ENCODE assay signal across 13 mouse cellular contexts in genomic region chr12:45070186-45070585, GRCm38 (mm10). TPM values are rescaled to one million over a fixed set of nuclear protein-coding genes. Genes with fewer than 3 reads are reported as not detected.
DNase-seq lines count a peak whose midpoint lies in the region; ATAC-seq and TF ChIP-seq lines count a peak whose summit lies in the region.
"Had no signal": no experiment of that assay in that cellular context is flagged by ENCODE, and none has a peak within 500 bp of the region (broad histone marks: within the 10 kb centered on the region; RNA-seq: fewer than 3 reads in every experiment).

No protein-coding gene starts in this region.

- no peaks in the 10 kb centered on the region for H3K9me3 ChIP-seq in heart, embryonic 12.5 days (replicated peaks)
- H3K9me3 ChIP-seq in lung, embryonic 15.5 days, result no peaks in the 10 kb centered on the region
- H3K9me3 ChIP-seq in stomach, embryonic 15.5 days, result no peaks in the 10 kb centered on the region
- H3K9me3 ChIP-seq: hindbrain, embryonic 13.5 days; limb, embryonic 15.5 days had no signal

- ATAC-seq in heart, embryonic 12.5 days (ENCODE audit: insufficient number of reproducible peaks, low FRiP score), result no peak
- ATAC-seq in lung, embryonic 15.5 days (ENCODE audit: borderline replicate concordance, extremely low read depth, low FRiP score, low TSS enrichment), result no peak
- peak; percentile 82 for ATAC-seq in stomach, embryonic 15.5 days (ENCODE audit: insufficient read depth, low FRiP score, low read depth)
- ATAC-seq: forebrain, embryonic 14.5 days had no signal

- H3K27ac ChIP-seq in heart, embryonic 12.5 days (ENCODE audit: poor library complexity, severe bottlenecking), result no peak overlapping the region
- H3K27ac ChIP-seq in lung, embryonic 15.5 days, result no peak overlapping the region
- H3K27ac ChIP-seq in stomach, embryonic 15.5 days, result peak overlapping the region; percentile 23; the same call in 1 of the 2 replicates
- H3K27ac ChIP-seq in gastrocnemius, adult 2 months, result no peak overlapping the region; the same call in 1 of the 2 replicates
- H3K27ac ChIP-seq: hindbrain, embryonic 13.5 days; limb, embryonic 15.5 days had no signal

- no peak for TF ChIP-seq CTCF in gastrocnemius, adult 2 months (IDR thresholded peaks at IDR 0.05)

- no peaks in the 10 kb centered on the region for H3K27me3 ChIP-seq in heart, embryonic 12.5 days (replicated peaks)
- H3K27me3 ChIP-seq in lung, embryonic 15.5 days, result no peaks in the 10 kb centered on the region
- no peaks in the 10 kb centered on the region for H3K27me3 ChIP-seq in stomach, embryonic 15.5 days (replicated peaks)

- no peaks in the 10 kb centered on the region for H3K36me3 ChIP-seq in heart, embryonic 12.5 days
- H3K36me3 ChIP-seq in lung, embryonic 15.5 days, result no peaks in the 10 kb centered on the region
- no peaks in the 10 kb centered on the region for H3K36me3 ChIP-seq in stomach, embryonic 15.5 days
- H3K36me3 ChIP-seq: hindbrain, embryonic 13.5 days; limb, embryonic 15.5 days had no signal

- H3K9ac ChIP-seq in heart, embryonic 12.5 days, result no peak overlapping the region
- H3K9ac ChIP-seq in lung, embryonic 15.5 days, result no peak overlapping the region
- H3K9ac ChIP-seq in stomach, embryonic 15.5 days, result no peak overlapping the region
- H3K9ac ChIP-seq: hindbrain, embryonic 13.5 days; limb, embryonic 15.5 days had no signal

- intact Hi-C loops in heart, postnatal 36 days (cut with DNase I), result no loop called here
- intact Hi-C loops in gastrocnemius, adult 2 months (cut with DNase I), result loop anchor here (5.0 kb wide), 2 partner anchors 58 to 223 kb away; no protein-coding TSS in a partner anchor
- intact Hi-C loops in left cerebral cortex, postnatal 25 days (cut with DNase I), result loop anchor here (5.0 kb wide), 1 partner anchor 102 kb away; no protein-coding TSS in a partner anchor

- no peak for DNase-seq in heart, postnatal 36 days
- DNase-seq in kidney, adult 9 months, result peak; percentile 78
- no peak for DNase-seq in gastrocnemius, adult 2 months
- no peak for DNase-seq in gastrocnemius, postnatal 10 days
- no peak for DNase-seq in left cerebral cortex, postnatal 25 days (ENCODE audit: low spot score in 2 of 2)
- DNase-seq: cerebellum, adult 2 months; thymus, postnatal 25 days had no signal

- WGBS in heart, embryonic 12.5 days, result 55% methylated on average over 9 of the region's 9 CpGs
- 42% methylated on average over 9 of the region's 9 CpGs for WGBS in lung, embryonic 15.5 days
- 52% methylated on average over 9 of the region's 9 CpGs for WGBS in stomach, embryonic 15.5 days

- H3K4me3 ChIP-seq in heart, embryonic 12.5 days, result no peak overlapping the region
- H3K4me3 ChIP-seq in lung, embryonic 15.5 days, result no peak overlapping the region
- H3K4me3 ChIP-seq in stomach, embryonic 15.5 days (replicated peaks), result no peak overlapping the region
- H3K4me3 ChIP-seq in gastrocnemius, adult 2 months, result no peak overlapping the region
- H3K4me3 ChIP-seq: hindbrain, embryonic 13.5 days; limb, embryonic 15.5 days had no signal

- H3K4me1 ChIP-seq in heart, embryonic 12.5 days (replicated peaks), result peaks cover 41% of the 10 kb centered on the region
- H3K4me1 ChIP-seq in lung, embryonic 15.5 days, result peaks cover 35% of the 10 kb centered on the region; the same call in 1 of the 2 replicates
- 0 out of 2 replicates have a peak, but pooled peaks cover 9% of the 10 kb centered on the region for H3K4me1 ChIP-seq in stomach, embryonic 15.5 days

- peak overlapping the region; percentile 20; the same call in 1 of the 2 replicates for H3K4me2 ChIP-seq in heart, embryonic 12.5 days
- H3K4me2 ChIP-seq in lung, embryonic 15.5 days, result peak overlapping the region; percentile 19
- H3K4me2 ChIP-seq in stomach, embryonic 15.5 days, result peak overlapping the region; percentile 11; the same call in 1 of the 2 replicates
- H3K4me2 ChIP-seq: hindbrain, embryonic 13.5 days; limb, embryonic 15.5 days had no signal

RNA-seq across cellular contexts. Expression of gene Stxbp6, which starts 4.3 kb away (rescaled TPM):
- polyA plus RNA-seq in heart, embryonic 12.5 days (2016; fragmentation: Nextera tagmentation; extraction: Ambion mirVana), result 11.6 and 14.4 TPM in 2 replicates
- total RNA-seq in heart, postnatal 36 days (2021), result 10 to 100 TPM; 10.3 to 11.7 TPM
- 13.2 and 15.6 TPM in 2 replicates for polyA plus RNA-seq in lung, embryonic 15.5 days (2015; fragmentation: Nextera tagmentation; extraction: Ambion mirVana)
- polyA plus RNA-seq in stomach, embryonic 15.5 days (2015; fragmentation: Nextera tagmentation; extraction: Ambion mirVana), result 19.2 and 29.1 TPM in 2 replicates
- 1 to 10 TPM; 3.3 to 5.7 TPM for total RNA-seq in gastrocnemius, adult 2 months (2021)
- total RNA-seq in gastrocnemius, postnatal 10 days (2021), result 10 to 100 TPM; 11.4 to 11.7 TPM
- 10 to 100 TPM; 52.2 to 67.1 TPM for total RNA-seq in left cerebral cortex, postnatal 25 days (2021)

Comparison
In these comparisons a context has a peak if more than half of its experiments do, and no peak if none do; other contexts are left out.
1. RNA of gene Stxbp6, which starts 4.3 kb away (total RNA-seq): 52.2 to 67.1 TPM in left cerebral cortex, postnatal 25 days; 11.4 to 11.7 TPM in gastrocnemius, postnatal 10 days, 10.3 to 11.7 TPM in heart, postnatal 36 days and 3.3 to 5.7 TPM in gastrocnemius, adult 2 months; every median in the first group is over 4 times any median in the second.
2. Peak in every context shown above with its lines, with median percentiles within 50 percentile points of each other: H3K4me2 ChIP-seq.